Mouse (Mus musculus) gastrocnemius, adult 2 months (tissue): ENCODE results near the gene Asna1. TPM values are rescaled to one million over a fixed set of nuclear protein-coding genes. Genes with fewer than 3 reads are reported as not detected.

Experiments
- DNase-seq: peaks from one replicate; pipeline ENCODE4 v3.0.0; 2022
- H3K27ac ChIP-seq: fragments of 200-600 bp; 2 replicates; pipeline ENCODE4 v1.8.1; 2022; ENCODE audit warnings: mild to moderate bottlenecking
- H3K4me3 ChIP-seq: fragments of 200-600 bp; 2 replicates; pipeline ENCODE4 v1.8.1; 2022; ENCODE audit warnings: mild to moderate bottlenecking, moderate library complexity
- CTCF ChIP-seq: fragments of 200-600 bp; IDR thresholded peaks from 2 replicates; pipeline ENCODE4 v1.8.1; 2022; ENCODE audit warnings: antibody characterized with exemption, mild to moderate bottlenecking, moderate library complexity
- intact Hi-C: fragments of 180-260 bp; cut with DNase I; formaldehyde crosslinking; loops from one replicate; pipeline ENCODE4 v1.15.1; 2025
- total RNA-seq, 2 experiments: library from RNA; stranded (reverse); gene quantifications; 2 replicates each; pipeline ENCODE4 v1.2.3; 2021

The Asna1 gene
- total RNA-seq, 2 experiments from 2014 or later = 50.6 to 58.0 TPM

GRCm38 (mm10) chr8:85059879-85060616 lies 35.0 kb upstream of the Asna1 start, which contains the start of gene Fbxw9:
Fbxw9 (plus strand) TSS chr8:85060055.
- DNase-seq = peak; percentile 88
- H3K27ac ChIP-seq = peak within 1 kb of the TSS; percentile 76
- H3K4me3 ChIP-seq = peak within 1 kb of the TSS; percentile 99
- TF ChIP-seq CTCF = no peak
- intact Hi-C loops = no loop called here

GRCm38 (mm10) chr8:85057367-85057766 lies 32.3 kb upstream of the Asna1 start:
- no peak overlapping the region for H3K4me3 ChIP-seq
- intact Hi-C loops = no loop called here
- TF ChIP-seq CTCF = no peak
- H3K27ac ChIP-seq = no peak overlapping the region
- DNase-seq = no peak

- no peak overlapping the region for H3K4me3 ChIP-seq
- DNase-seq = no peak
- 0 out of 2 replicates have a peak overlapping the region, but pooled peaks have one; percentile 24 for H3K27ac ChIP-seq
- no peak for TF ChIP-seq CTCF
- intact Hi-C loops = no loop called here
These were observed 18.5 kb upstream of the Asna1 start for GRCm38 (mm10) chr8:85043619-85044018.

- no peak for TF ChIP-seq CTCF
- Histone ChIP-seq H3K4me3 (peak overlapping the region; percentile 95), H3K27ac (peak overlapping the region; percentile 98)
- peak; percentile 63 for DNase-seq
- intact Hi-C loops = no loop called here
These were observed 12.8 kb upstream of the Asna1 start for GRCm38 (mm10) chr8:85037681-85038531.

GRCm38 (mm10) chr8:85037366-85037680 lies 12.2 kb upstream of the Asna1 start:
- DNase-seq = peak; percentile 48
- peak overlapping the region; percentile 95 for H3K4me3 ChIP-seq
- peak overlapping the region; percentile 98 for H3K27ac ChIP-seq
- intact Hi-C loops = no loop called here
- TF ChIP-seq CTCF = no peak

- DNase-seq = peak; percentile 93
- TF ChIP-seq CTCF = no peak
- H3K27ac ChIP-seq = peak within 1 kb of the TSS; percentile 98
- intact Hi-C loops = no loop called here
- H3K4me3 ChIP-seq = peak within 1 kb of the TSS; percentile 95
These were observed 11.8 kb upstream of the Asna1 start, which contains the start of gene Tnpo2 for GRCm38 (mm10) chr8:85036718-85037365. Tnpo2 (plus strand) TSS chr8:85036915.

GRCm38 (mm10) chr8:85036381-85036717 lies 11.3 kb upstream of the Asna1 start:
- Histone ChIP-seq H3K27ac (peak overlapping the region; percentile 98), H3K4me3 (peak overlapping the region; percentile 95)
- intact Hi-C loops = no loop called here
- TF ChIP-seq CTCF = no peak
- DNase-seq = no peak

- Histone ChIP-seq H3K27ac (peak overlapping the region; percentile 98), H3K4me3 (peak overlapping the region; percentile 95)
- intact Hi-C loops = no loop called here
- no peak for TF ChIP-seq CTCF
- no peak for DNase-seq
These were observed 10.7 kb upstream of the Asna1 start for GRCm38 (mm10) chr8:85035728-85036310.

- no peak for TF ChIP-seq CTCF
- DNase-seq = no peak
- intact Hi-C loops = no loop called here
- Histone ChIP-seq H3K27ac (peak overlapping the region; percentile 98), H3K4me3 (peak overlapping the region; percentile 95)
These were observed 10.2 kb upstream of the Asna1 start for GRCm38 (mm10) chr8:85035165-85035727.

- peak overlapping the region; percentile 98 for H3K27ac ChIP-seq
- intact Hi-C loops = no loop called here
- TF ChIP-seq CTCF = no peak
- peak; percentile 83 for DNase-seq
- peak overlapping the region; percentile 95 for H3K4me3 ChIP-seq
These were observed 9.7 kb upstream of the Asna1 start for GRCm38 (mm10) chr8:85034764-85035163.

GRCm38 (mm10) chr8:85033867-85034266 lies 8.8 kb upstream of the Asna1 start:
- Histone ChIP-seq H3K27ac (no peak overlapping the region), H3K4me3 (no peak overlapping the region)
- no peak for DNase-seq
- no peak for TF ChIP-seq CTCF
- intact Hi-C loops = no loop called here

GRCm38 (mm10) chr8:85032622-85033311 lies 7.7 kb upstream of the Asna1 start:
- no peak for TF ChIP-seq CTCF
- intact Hi-C loops = no loop called here
- no peak for DNase-seq
- Histone ChIP-seq H3K27ac (peak overlapping the region; percentile 62), H3K4me3 (no peak overlapping the region)
